Mouse (Mus musculus) lung, adult 18-20 months (tissue): ENCODE measurements around the gene Adcy3.

Experiments used
- DNase-seq, 2 experiments: peaks; one replicate each; pipeline ENCODE4 v3.0.0; 2022; ENCODE audit warnings: mixed read lengths in 2 of 2

Gene Adcy3

DNA sequence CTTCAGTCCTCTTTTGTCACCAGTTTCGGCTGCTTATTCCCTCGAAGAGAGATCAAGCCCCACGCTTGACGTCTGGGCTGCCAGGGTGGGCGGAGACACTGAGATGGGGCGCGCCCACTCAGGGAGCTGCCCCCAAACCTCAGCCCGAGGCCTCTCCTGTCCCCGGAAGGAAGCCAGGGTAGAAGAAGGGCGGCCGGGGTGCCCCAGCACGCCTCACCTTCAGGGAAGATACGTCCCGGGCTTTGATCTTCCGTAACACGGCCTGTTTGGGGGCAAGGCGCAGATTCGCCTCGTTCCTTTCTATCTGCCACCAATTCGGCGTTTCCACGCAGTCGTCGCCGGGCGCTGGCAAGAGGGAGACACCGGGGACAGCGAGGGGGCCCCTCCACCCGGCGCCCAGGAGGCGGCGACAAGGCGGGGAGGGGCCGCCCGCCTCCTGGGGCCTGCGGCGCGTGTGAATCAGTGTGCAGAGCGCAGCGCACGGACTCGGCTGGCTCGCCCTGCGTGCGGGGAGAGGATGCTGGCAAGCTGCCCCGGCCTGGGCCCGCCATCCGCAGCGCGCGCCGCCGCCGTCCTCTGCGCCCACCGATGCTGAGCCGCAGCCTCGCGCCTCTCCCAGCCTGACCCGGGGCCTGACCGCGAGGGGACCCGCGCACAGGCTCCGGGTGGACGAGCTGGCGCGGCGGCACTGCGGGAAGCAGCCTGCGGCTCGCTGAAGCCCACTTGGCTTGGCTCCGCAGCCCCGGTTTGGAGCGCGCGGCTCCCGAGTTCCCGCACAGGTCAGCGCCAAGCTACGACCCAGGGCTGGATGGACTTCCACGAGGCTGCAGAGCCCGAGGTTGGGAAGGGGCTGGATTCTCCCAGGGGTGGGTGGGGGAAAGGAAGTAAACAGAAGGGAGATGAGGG is at the start of gene Adcy3:
TSS of gene Adcy3 (plus strand) at position 163 of the 906 bp plus-strand sequence.
- peak; percentile 41 for DNase-seq

DNA sequence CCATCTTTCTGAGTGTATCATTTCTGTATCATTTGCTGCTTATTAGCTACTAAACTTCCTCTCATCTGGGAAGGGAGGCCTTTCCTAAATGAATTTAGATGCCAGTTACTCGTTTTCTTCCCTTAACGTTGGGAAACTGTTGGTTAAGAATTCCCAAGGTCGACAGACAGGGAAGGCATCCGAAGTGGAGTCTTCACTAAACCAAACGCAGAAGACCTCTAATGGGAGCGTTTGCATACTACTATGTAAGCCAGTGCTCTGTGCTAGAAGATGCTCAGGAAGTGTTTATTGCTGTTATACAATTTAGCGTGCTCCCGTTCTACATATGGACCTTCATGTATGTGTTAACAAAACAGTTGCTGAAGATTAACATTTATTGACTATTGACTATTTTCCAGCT is 49.5 kb upstream of the Adcy3 start:
- no peak for DNase-seq

- peak; percentile 27 to 51 for DNase-seq
Measured at GRCm38 (mm10) chr12:4107383-4107782, 25.5 kb upstream of the Adcy3 start.

- DNase-seq, result no peak
Measured at GRCm38 (mm10) chr12:4116132-4116531, 16.8 kb upstream of the Adcy3 start.

DNA sequence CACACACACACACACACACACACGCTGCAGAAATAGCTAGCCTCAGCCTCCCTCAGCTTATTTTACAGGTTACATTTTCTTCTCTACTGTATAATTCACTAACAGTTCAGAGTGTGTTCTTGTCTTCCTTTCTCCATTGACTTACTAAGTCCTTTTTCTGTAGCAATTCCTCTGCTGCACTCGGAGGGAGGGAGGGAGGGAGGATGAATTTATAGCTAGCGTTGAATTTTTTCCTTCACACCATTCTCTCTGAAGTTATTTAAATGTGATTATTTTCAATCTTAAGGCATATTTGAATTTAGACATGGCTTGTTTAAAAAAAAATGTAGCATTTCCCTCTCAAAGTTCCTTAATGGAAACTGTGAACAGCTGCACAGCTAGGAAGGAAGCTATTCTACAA is 15.8 kb upstream of the Adcy3 start:
- DNase-seq, result no peak

GRCm38 (mm10) chr12:4117579-4117978 is 15.3 kb upstream of the Adcy3 start:
- no peak for DNase-seq

- no peak for DNase-seq
Measured at GRCm38 (mm10) chr12:4127346-4127745, 5.6 kb upstream of the Adcy3 start.

DNA sequence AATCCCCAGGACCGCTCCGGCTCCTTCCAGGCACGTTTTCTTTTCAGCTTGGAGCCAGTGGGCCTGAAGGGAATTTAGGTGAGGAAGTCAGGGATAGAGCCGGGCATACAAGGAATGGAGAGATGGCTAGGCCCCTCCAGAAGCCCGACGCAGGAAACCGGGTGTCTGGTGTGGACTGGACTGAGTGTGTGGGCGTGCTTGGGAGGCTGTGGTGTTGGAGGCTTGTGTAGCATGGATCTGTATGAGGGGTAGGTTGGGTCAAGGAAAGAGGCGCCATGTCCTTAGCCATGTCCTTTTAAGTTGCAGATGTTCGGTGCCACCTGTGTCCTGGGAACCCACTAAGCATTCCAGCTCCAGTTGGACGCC is 927 bp downstream of the Adcy3 start:
- no peak for DNase-seq

- no peak for DNase-seq
Measured at GRCm38 (mm10) chr12:4143179-4143578, 10.3 kb downstream of the Adcy3 start.

GRCm38 (mm10) chr12:4150936-4151335 is 18.0 kb downstream of the Adcy3 start:
- no peak for DNase-seq

DNA sequence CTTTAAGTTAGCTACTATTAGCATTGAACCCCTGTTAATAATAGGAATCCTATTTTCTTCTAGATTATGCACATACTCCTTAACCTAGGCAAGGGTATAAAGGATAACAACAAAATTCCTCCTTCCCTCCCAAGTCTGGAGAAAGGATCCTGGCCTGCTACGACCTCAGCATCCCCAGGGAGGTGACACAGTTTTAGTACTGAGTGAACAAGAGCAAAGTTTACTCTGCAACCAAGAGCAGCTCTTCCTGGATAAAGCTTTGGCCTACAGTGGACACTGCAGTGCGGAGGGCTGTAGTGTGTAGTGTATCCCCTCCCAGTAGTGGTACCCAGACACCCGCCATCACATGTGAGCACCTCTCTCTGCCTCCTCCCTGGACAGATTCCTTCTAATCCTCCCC is 19.1 kb downstream of the Adcy3 start:
- DNase-seq, result no peak

- no peak for DNase-seq
Measured at GRCm38 (mm10) chr12:4157466-4157865, 24.6 kb downstream of the Adcy3 start.

GRCm38 (mm10) chr12:4158179-4158578 is 25.3 kb downstream of the Adcy3 start:
- DNase-seq, result no peak

DNA sequence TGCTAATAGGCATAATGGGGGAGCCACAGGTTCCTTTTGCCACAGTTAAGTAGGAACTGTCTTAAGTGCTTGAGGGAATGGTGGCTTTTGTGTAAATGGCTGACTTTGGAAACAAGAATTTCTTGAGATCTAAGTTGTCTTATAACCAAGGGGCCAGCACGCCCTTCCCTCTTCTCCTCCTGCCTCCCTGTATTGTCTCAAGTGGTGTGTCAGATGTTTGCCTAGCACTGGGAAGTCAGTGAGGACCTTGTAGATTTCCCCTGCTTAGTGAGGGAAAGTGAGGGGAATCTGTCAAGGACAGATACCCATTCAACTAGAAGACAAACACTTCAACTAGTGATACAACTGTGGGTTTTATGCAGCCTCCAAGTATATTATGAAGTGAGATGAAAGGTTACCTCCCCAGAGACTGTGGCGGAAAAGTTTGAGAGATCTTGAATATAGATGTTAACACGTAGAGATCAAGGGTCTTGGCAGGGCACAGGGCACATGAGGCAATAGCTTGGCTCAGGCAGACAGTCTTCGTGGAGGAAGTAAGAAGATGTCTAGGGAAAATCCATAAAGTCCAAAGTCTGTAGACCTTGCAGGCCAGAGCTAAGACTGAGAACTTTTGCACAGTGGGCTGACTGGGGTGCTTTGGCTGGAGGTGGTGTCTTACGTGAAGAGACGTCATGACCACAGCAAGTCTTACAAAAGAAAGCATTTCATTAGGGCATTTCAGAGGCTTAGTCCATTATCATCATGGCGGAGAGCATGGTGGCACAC is 26.1 kb downstream of the Adcy3 start:
- DNase-seq, result no peak

GRCm38 (mm10) chr12:4160322-4160721 is 27.4 kb downstream of the Adcy3 start:
- DNase-seq, result no peak

- no peak for DNase-seq
Measured at GRCm38 (mm10) chr12:4162886-4163285, 30.0 kb downstream of the Adcy3 start.

DNA sequence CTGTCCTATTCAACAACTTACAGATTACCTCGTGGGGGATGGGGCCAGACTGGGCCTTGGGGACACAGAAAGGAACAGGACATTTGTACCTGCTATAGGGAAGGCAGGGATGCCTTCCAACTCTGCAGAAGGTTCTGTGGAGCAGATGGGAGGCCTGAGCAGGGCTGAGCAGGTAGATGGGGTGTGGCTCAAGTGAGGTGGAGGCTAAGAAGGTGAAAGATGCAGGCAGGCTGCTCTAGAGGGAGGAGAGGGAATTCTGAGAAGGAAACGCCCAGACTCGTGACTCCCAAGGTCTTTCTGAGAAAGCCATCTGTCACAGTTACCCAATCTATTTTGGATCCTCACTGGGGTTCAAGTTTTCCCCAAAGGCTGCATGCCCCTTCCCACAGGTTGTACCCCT is 34.1 kb downstream of the Adcy3 start:
- no peak for DNase-seq

DNA sequence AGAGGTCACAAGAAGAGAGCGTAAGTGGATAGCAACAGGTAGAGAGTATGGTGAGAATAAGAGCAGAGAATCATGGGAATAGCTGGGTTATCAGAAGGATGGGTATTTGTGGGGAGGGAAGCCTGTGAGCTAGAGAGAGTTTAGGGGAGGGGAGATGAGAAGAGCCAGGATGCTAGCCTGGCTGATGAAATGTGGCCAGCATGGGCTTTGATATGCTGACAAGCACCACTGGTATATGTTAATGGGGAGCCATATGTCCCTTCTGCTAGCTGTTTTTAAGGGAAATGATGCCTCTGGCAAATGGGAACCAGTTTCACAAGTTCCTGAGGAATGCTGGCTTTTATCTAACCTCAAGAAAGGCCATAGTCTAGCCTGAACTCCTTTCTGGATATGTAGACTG is 36.2 kb downstream of the Adcy3 start:
- no peak for DNase-seq

- DNase-seq, result no peak
Measured at GRCm38 (mm10) chr12:4169622-4170021, 36.7 kb downstream of the Adcy3 start.

GRCm38 (mm10) chr12:4173108-4173790 is 40.3 kb downstream of the Adcy3 start:
- DNase-seq, result no peak

- no peak for DNase-seq
Measured at GRCm38 (mm10) chr12:4178839-4179238, 45.9 kb downstream of the Adcy3 start.

DNA sequence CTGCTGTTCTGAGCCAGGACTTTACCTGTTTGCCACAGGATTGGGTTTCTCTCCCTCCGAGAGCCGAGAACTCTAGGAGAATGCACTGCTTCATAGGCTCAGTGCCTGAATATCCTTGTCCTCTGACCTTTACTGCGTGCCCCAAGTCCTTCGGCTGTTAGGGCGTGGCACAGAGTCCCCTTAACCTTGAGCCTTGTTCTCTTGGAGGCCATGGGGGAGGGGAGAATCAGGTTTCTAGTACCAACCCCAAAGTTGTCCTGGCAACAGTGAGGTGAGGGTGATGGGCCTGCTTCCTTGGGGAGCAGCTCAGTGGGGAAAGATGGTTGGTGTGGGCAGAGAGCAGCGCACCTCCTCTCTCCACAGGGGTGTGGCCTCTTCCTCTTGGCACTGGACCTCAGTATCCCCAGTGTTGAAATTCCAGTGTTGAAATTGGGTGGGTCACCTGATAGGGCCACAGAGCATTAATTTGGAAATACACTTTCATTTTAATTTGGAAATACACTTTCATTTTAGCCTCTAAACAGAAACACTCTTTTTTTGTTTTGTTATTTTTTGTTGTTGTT is 46.8 kb downstream of the Adcy3 start:
- peak; percentile 37 to 46 for DNase-seq

DNA sequence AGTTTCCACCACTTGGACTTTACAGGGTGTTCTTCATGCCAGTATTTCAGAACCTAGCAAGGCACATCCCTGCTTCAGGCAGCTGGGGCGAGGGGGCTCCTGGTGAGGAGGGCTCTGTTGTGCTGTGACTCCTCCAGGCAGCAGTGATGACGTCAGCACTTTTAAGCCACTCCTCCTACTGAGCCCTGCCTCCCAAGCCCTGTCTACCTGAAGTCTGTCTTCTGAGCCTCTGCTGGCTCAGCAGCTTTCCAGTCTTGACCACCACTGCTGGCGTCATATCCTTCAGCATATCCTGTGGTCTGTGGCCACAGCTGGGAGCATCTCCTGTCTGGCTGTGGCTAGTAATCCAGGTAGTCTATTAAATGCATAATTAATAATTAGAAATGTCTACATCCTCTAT is 47.6 kb downstream of the Adcy3 start:
- DNase-seq, result no peak
